Mouse (Mus musculus) adrenal gland, postnatal 10 days (tissue): ENCODE measurements at regions not wholly inside any gene's neighbourhood (a gene's known extent, or its start where the extent isn't known, plus 50 kb on each side); places are given as distances from the start of the nearest gene placed in this dataset.

Experiments used
- DNase-seq: peaks from one replicate; pipeline ENCODE4 v3.0.0; 2021; ENCODE audit warnings: mixed read lengths

GRCm38 (mm10) chr1:105117888-105118287 is 238.6 kb downstream of the Rnf152 start:
- no peak for DNase-seq

- DNase-seq = no peak
Observed at GRCm38 (mm10) chr1:105116231-105116630, 240.3 kb downstream of the Rnf152 start.

- no peak for DNase-seq
Observed at GRCm38 (mm10) chr1:105115391-105115790, 241.1 kb downstream of the Rnf152 start.

GRCm38 (mm10) chr1:105114835-105115234 is 241.7 kb downstream of the Rnf152 start:
- no peak for DNase-seq

- no peak for DNase-seq
Observed at GRCm38 (mm10) chr1:105112762-105113525, 243.6 kb downstream of the Rnf152 start.

- no peak for DNase-seq
Observed at GRCm38 (mm10) chr1:105111236-105111635, 245.3 kb downstream of the Rnf152 start.

GRCm38 (mm10) chr1:105110581-105111210 is 245.8 kb downstream of the Rnf152 start:
- no peak for DNase-seq

- no peak for DNase-seq
Observed at GRCm38 (mm10) chr1:105107836-105108235, 248.7 kb downstream of the Rnf152 start.

GRCm38 (mm10) chr1:105107257-105107656 is 249.3 kb downstream of the Rnf152 start:
- no peak for DNase-seq

GRCm38 (mm10) chr1:105105211-105105610 is 251.3 kb downstream of the Rnf152 start:
- no peak for DNase-seq

GRCm38 (mm10) chr1:105095091-105095490 is 261.4 kb downstream of the Rnf152 start:
- DNase-seq = no peak

GRCm38 (mm10) chr1:105094500-105094899 is 262.0 kb downstream of the Rnf152 start:
- no peak for DNase-seq

- DNase-seq = no peak
Observed at GRCm38 (mm10) chr1:105093875-105094274, 262.6 kb downstream of the Rnf152 start.

GRCm38 (mm10) chr1:105093012-105093411 is 263.5 kb downstream of the Rnf152 start:
- DNase-seq = no peak

- DNase-seq = peak; percentile 46
Observed at GRCm38 (mm10) chr1:105092309-105092904, 264.1 kb downstream of the Rnf152 start.

GRCm38 (mm10) chr1:105088765-105089520 is 267.6 kb downstream of the Rnf152 start:
- DNase-seq = no peak

- no peak for DNase-seq
Observed at GRCm38 (mm10) chr1:105087623-105088022, 268.9 kb downstream of the Rnf152 start.

- no peak for DNase-seq
Observed at GRCm38 (mm10) chr1:105084556-105084955, 272.0 kb downstream of the Rnf152 start.

GRCm38 (mm10) chr1:105083551-105084103 is 272.9 kb downstream of the Rnf152 start:
- no peak for DNase-seq

GRCm38 (mm10) chr1:105082823-105083550 is 273.5 kb downstream of the Rnf152 start:
- DNase-seq = no peak

GRCm38 (mm10) chr1:105081942-105082341 is 274.6 kb downstream of the Rnf152 start:
- DNase-seq = no peak

GRCm38 (mm10) chr1:105079437-105079836 is 277.1 kb downstream of the Rnf152 start:
- DNase-seq = no peak
